In genomic region chr5:113772905-113773519, GRCm38 (mm10) we compare ENCODE assay signal across 8 mouse cellular contexts. TPM values are rescaled to one million over a fixed set of nuclear protein-coding genes. Genes with fewer than 3 reads are reported as not detected.
A peak's percentile ranks its signal among the peaks of the same experiment; 100 is the strongest.
DNase-seq lines count a peak whose midpoint lies in the region; ATAC-seq lines count a peak whose summit lies in the region.

No protein-coding gene starts in this region.

- peaks cover 39% of the 10 kb centered on the region for H3K36me3 ChIP-seq in lung, embryonic 15.5 days
- peaks cover 48% of the 10 kb centered on the region for H3K36me3 ChIP-seq in embryonic facial prominence, embryonic 13.5 days
- peaks cover 47% of the 10 kb centered on the region for H3K36me3 ChIP-seq in limb, embryonic 12.5 days
- H3K36me3 ChIP-seq in neural tube, embryonic 13.5 days: peaks cover 43% of the 10 kb centered on the region

- under 1% methylated on average over 35 of the region's 38 CpGs for WGBS in lung, embryonic 15.5 days
- under 1% methylated on average over 34 of the region's 38 CpGs for WGBS in embryonic facial prominence, embryonic 13.5 days
- under 1% methylated on average over 37 of the region's 38 CpGs for WGBS in limb, embryonic 12.5 days
- 2% methylated on average over 30 of the region's 38 CpGs for WGBS in neural tube, embryonic 13.5 days

- H3K4me3 ChIP-seq in lung, embryonic 15.5 days: peak overlapping the region; percentile 99
- H3K4me3 ChIP-seq in embryonic facial prominence, embryonic 13.5 days: peak overlapping the region; percentile 93
- peak overlapping the region; percentile 99 for H3K4me3 ChIP-seq in limb, embryonic 12.5 days (replicated peaks)
- peak overlapping the region; percentile 99 for H3K4me3 ChIP-seq in neural tube, embryonic 13.5 days

- H3K27ac ChIP-seq in lung, embryonic 15.5 days: peak overlapping the region; percentile 5; the same call in 1 of the 2 replicates
- H3K27ac ChIP-seq in embryonic facial prominence, embryonic 13.5 days: peak overlapping the region; percentile 98
- H3K27ac ChIP-seq in limb, embryonic 12.5 days: peak overlapping the region; percentile 97
- H3K27ac ChIP-seq in neural tube, embryonic 13.5 days (replicated peaks): peak overlapping the region; percentile 99

- H3K4me2 ChIP-seq in lung, embryonic 15.5 days: peak overlapping the region; percentile 89
- H3K4me2 ChIP-seq in embryonic facial prominence, embryonic 13.5 days: peak overlapping the region; percentile 83
- H3K4me2 ChIP-seq in limb, embryonic 12.5 days: peak overlapping the region; percentile 95
- peak overlapping the region; percentile 92 for H3K4me2 ChIP-seq in neural tube, embryonic 13.5 days

- H3K9ac ChIP-seq in lung, embryonic 15.5 days: peak overlapping the region; percentile 57
- H3K9ac ChIP-seq in embryonic facial prominence, embryonic 13.5 days: peak overlapping the region; percentile 80
- H3K9ac ChIP-seq in limb, embryonic 12.5 days (replicated peaks): peak overlapping the region; percentile 72
- peak overlapping the region; percentile 83 for H3K9ac ChIP-seq in neural tube, embryonic 13.5 days

- peak; percentile 32 for ATAC-seq in lung, embryonic 15.5 days (ENCODE audit: borderline replicate concordance, extremely low read depth, low FRiP score, low TSS enrichment)
- ATAC-seq in embryonic facial prominence, embryonic 13.5 days (ENCODE audit: insufficient number of reproducible peaks, insufficient read depth, low FRiP score, low TSS enrichment, low read depth): peak; percentile 8; the same call in 1 of the 2 replicates
- peak; percentile 48 for ATAC-seq in limb, embryonic 12.5 days (ENCODE audit: insufficient number of reproducible peaks, insufficient read depth, low FRiP score, low TSS enrichment, low read depth)
- ATAC-seq in neural tube, embryonic 13.5 days (ENCODE audit: low read depth): peak; percentile 44

- H3K9me3 ChIP-seq in lung, embryonic 15.5 days: no peaks in the 10 kb centered on the region
- H3K9me3 ChIP-seq in embryonic facial prominence, embryonic 13.5 days: no peaks in the 10 kb centered on the region
- no peaks in the 10 kb centered on the region for H3K9me3 ChIP-seq in limb, embryonic 12.5 days
- H3K9me3 ChIP-seq in neural tube, embryonic 13.5 days: no peaks in the 10 kb centered on the region

- DNase-seq in lung, adult 18-20 months: no peak
- no peak for DNase-seq in gastrocnemius, postnatal 36 days
- DNase-seq in cerebellum, adult 8-10 months: no peak
- no peak for DNase-seq in layer of hippocampus, adult 9-10 months (ENCODE audit: low spot score)

- H3K4me1 ChIP-seq in lung, embryonic 15.5 days: peaks cover 26% of the 10 kb centered on the region
- H3K4me1 ChIP-seq in embryonic facial prominence, embryonic 13.5 days: peaks cover 31% of the 10 kb centered on the region
- peaks cover 19% of the 10 kb centered on the region for H3K4me1 ChIP-seq in limb, embryonic 12.5 days (replicated peaks)
- peaks cover 37% of the 10 kb centered on the region for H3K4me1 ChIP-seq in neural tube, embryonic 13.5 days (replicated peaks)

- H3K27me3 ChIP-seq in lung, embryonic 15.5 days: no peaks in the 10 kb centered on the region
- no peaks in the 10 kb centered on the region for H3K27me3 ChIP-seq in embryonic facial prominence, embryonic 13.5 days
- H3K27me3 ChIP-seq in limb, embryonic 12.5 days: no peaks in the 10 kb centered on the region
- H3K27me3 ChIP-seq in neural tube, embryonic 13.5 days: no peaks in the 10 kb centered on the region

- intact Hi-C loops in gastrocnemius, postnatal 36 days (cut with DNase I): loop anchor here (5.0 kb wide), 1 partner anchor 184 kb away; no protein-coding TSS in a partner anchor

RNA-seq across cellular contexts. Expression of gene Iscu, which starts 0.5 kb away (rescaled TPM):
- polyA plus RNA-seq in lung, embryonic 15.5 days (2015; fragmentation: Nextera tagmentation; extraction: Ambion mirVana): 108 and 111 TPM in 2 replicates
- 101 and 106 TPM in 2 replicates for polyA plus RNA-seq in embryonic facial prominence, embryonic 13.5 days (2015; fragmentation: Nextera tagmentation; extraction: Ambion mirVana)
- polyA plus RNA-seq in limb, embryonic 12.5 days (2016; fragmentation: Nextera tagmentation; extraction: Ambion mirVana): 117 and 128 TPM in 2 replicates
- 85.7 and 93.0 TPM in 2 replicates for polyA plus RNA-seq in neural tube, embryonic 13.5 days (2015; fragmentation: Nextera tagmentation; extraction: Ambion mirVana)
- 100 to 1,000 TPM; 137 to 139 TPM for total RNA-seq in gastrocnemius, postnatal 36 days (2021)

RNA-seq across cellular contexts. Expression of gene Sart3, which starts 0.7 kb away (rescaled TPM):
- polyA plus RNA-seq in lung, embryonic 15.5 days (2015; fragmentation: Nextera tagmentation; extraction: Ambion mirVana): 55.4 and 58.8 TPM in 2 replicates
- polyA plus RNA-seq in embryonic facial prominence, embryonic 13.5 days (2015; fragmentation: Nextera tagmentation; extraction: Ambion mirVana): 63.6 and 65.7 TPM in 2 replicates
- 87.9 and 91.5 TPM in 2 replicates for polyA plus RNA-seq in limb, embryonic 12.5 days (2016; fragmentation: Nextera tagmentation; extraction: Ambion mirVana)
- 45.5 and 47.0 TPM in 2 replicates for polyA plus RNA-seq in neural tube, embryonic 13.5 days (2015; fragmentation: Nextera tagmentation; extraction: Ambion mirVana)
- total RNA-seq in gastrocnemius, postnatal 36 days (2021): 1 to 10 TPM; 7.3 to 8.0 TPM

RNA-seq across cellular contexts. Expression of gene Tmem119, which starts 27.3 kb away (rescaled TPM):
- polyA plus RNA-seq in lung, embryonic 15.5 days (2015; fragmentation: Nextera tagmentation; extraction: Ambion mirVana): 47.0 and 48.1 TPM in 2 replicates
- 109 and 141 TPM in 2 replicates for polyA plus RNA-seq in embryonic facial prominence, embryonic 13.5 days (2015; fragmentation: Nextera tagmentation; extraction: Ambion mirVana)
- 236 and 242 TPM in 2 replicates for polyA plus RNA-seq in limb, embryonic 12.5 days (2016; fragmentation: Nextera tagmentation; extraction: Ambion mirVana)
- polyA plus RNA-seq in neural tube, embryonic 13.5 days (2015; fragmentation: Nextera tagmentation; extraction: Ambion mirVana): 12.6 and 19.9 TPM in 2 replicates
- 1 to 10 TPM; 2.2 to 2.7 TPM for total RNA-seq in gastrocnemius, postnatal 36 days (2021)

RNA-seq across cellular contexts. Expression of gene Ficd, which starts 37.4 kb away (rescaled TPM):
- polyA plus RNA-seq in lung, embryonic 15.5 days (2015; fragmentation: Nextera tagmentation; extraction: Ambion mirVana): 5.4 and 6.6 TPM in 2 replicates
- 6.2 and 6.6 TPM in 2 replicates for polyA plus RNA-seq in embryonic facial prominence, embryonic 13.5 days (2015; fragmentation: Nextera tagmentation; extraction: Ambion mirVana)
- 3.8 and 5.0 TPM in 2 replicates for polyA plus RNA-seq in limb, embryonic 12.5 days (2016; fragmentation: Nextera tagmentation; extraction: Ambion mirVana)
- polyA plus RNA-seq in neural tube, embryonic 13.5 days (2015; fragmentation: Nextera tagmentation; extraction: Ambion mirVana): 7.9 and 8.2 TPM in 2 replicates
- total RNA-seq in gastrocnemius, postnatal 36 days (2021): 1 to 10 TPM; 5.1 to 6.4 TPM

RNA-seq across cellular contexts. Expression of gene 1700069L16Rik, which starts 48.4 kb away (rescaled TPM):
- 0.24 TPM in 1 of 2 replicates, not detected in the other for polyA plus RNA-seq in lung, embryonic 15.5 days (2015; fragmentation: Nextera tagmentation; extraction: Ambion mirVana)
- not detected in 2 replicates for polyA plus RNA-seq in embryonic facial prominence, embryonic 13.5 days (2015; fragmentation: Nextera tagmentation; extraction: Ambion mirVana)
- polyA plus RNA-seq in limb, embryonic 12.5 days (2016; fragmentation: Nextera tagmentation; extraction: Ambion mirVana): not detected in 2 replicates
- not detected in 2 replicates for polyA plus RNA-seq in neural tube, embryonic 13.5 days (2015; fragmentation: Nextera tagmentation; extraction: Ambion mirVana)
- not detected for total RNA-seq in gastrocnemius, postnatal 36 days (2021)

Comparison
In these comparisons a context has a peak if more than half of its experiments do, and no peak if none do; other contexts are left out.
1. H3K27ac ChIP-seq: peak in every context shown above with its lines; median percentile 99 in neural tube, embryonic 13.5 days; 98 in embryonic facial prominence, embryonic 13.5 days; 97 in limb, embryonic 12.5 days; 5 in lung, embryonic 15.5 days.